Mouse (Mus musculus): Measurements from ENCODE around the gene Agpat3. TPM values are rescaled to one million over a fixed set of nuclear protein-coding genes. Genes with fewer than 3 reads are reported as not detected.

The Agpat3 gene
- polyA plus RNA-seq, 1 experiment, result 1.4 TPM

DNA sequence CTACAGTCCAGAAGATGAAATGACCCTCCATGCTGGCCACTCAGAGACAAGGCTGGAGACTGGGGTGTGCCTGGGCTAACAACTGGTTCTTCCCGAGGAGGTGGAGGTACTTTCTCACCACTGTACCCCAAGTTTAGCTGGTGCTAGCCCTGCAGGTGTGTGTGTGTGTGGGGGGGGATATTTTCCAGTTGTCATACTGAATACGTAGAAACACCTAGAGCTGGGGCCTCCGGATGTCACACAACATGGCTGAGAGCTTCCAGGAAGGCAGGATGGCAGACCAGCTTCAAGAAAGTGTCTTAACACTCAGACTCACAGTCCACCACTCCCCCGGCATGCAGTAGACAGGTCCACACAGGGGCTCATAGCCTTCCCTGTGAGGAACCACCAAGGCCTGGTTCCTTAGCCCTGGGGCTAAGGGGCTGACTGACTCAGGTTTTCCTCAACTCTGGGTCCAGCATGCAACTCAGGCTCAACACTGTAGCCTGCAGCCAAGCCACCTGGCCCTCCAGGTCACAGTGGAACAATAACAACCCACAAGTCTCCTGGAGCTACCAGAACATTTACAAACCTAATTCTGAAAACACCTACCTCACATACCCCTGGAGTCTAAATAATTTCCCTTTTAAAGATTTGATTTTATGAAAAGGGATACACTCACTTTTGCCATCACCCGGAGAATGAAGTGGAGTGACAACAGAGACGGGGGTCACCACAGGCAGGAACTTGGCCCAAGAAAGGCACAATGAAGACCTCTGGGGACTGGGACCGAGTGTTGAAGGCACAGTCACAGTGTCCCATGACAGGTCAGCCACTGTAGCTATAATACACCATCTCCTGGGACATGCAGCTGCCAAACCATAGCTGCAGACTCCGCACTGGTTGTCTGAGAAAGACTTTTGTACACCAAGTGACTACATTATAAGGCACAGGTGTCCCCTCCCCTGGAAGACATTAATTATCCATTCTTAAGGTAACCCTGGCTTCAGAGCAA, 53.3 kb downstream of the Agpat3 start:
- TF ChIP-seq TAL1 (IDR thresholded peaks at IDR 0.05; ENCODE audit: low read length), result no peak
- TF ChIP-seq GATA1 (IDR thresholded peaks at IDR 0.05; ENCODE audit: low read length), result no peak
- Histone ChIP-seq H3K27me3 (ENCODE audit: control insufficient read depth) (no peaks in the 10 kb centered on the region), H3K9me3 (ENCODE audit: control insufficient read depth, low read length) (no peaks in the 10 kb centered on the region), H3K4me1 (ENCODE audit: control insufficient read depth) (peaks cover 6% of the 10 kb centered on the region), H3K36me3 (ENCODE audit: control insufficient read depth) (no peaks in the 10 kb centered on the region; the same call in 1 of the 2 replicates), H3K4me3 (replicated peaks) (no peak overlapping the region)

GRCm38 (mm10) chr10:78297576-78298484, 54.5 kb downstream of the Agpat3 start:
- H3K4me1 ChIP-seq (ENCODE audit: control insufficient read depth), result peaks cover 6% of the 10 kb centered on the region
- TF ChIP-seq TAL1 (IDR thresholded peaks at IDR 0.05; ENCODE audit: low read length) (no peak), GATA1 (IDR thresholded peaks at IDR 0.05; ENCODE audit: low read length) (no peak)

GRCm38 (mm10) chr10:78296980-78297379, 55.3 kb downstream of the Agpat3 start:
- Histone ChIP-seq H3K9me3 (ENCODE audit: control insufficient read depth, low read length) (no peaks in the 10 kb centered on the region), H3K4me1 (ENCODE audit: control insufficient read depth) (peaks cover 6% of the 10 kb centered on the region), H3K27me3 (ENCODE audit: control insufficient read depth) (no peaks in the 10 kb centered on the region), H3K4me3 (replicated peaks) (no peak overlapping the region), H3K36me3 (ENCODE audit: control insufficient read depth) (no peaks in the 10 kb centered on the region; the same call in 1 of the 2 replicates)
- TF ChIP-seq GATA1 (IDR thresholded peaks at IDR 0.05; ENCODE audit: low read length) (no peak), TAL1 (IDR thresholded peaks at IDR 0.05; ENCODE audit: low read length) (no peak)

More at GRCm38 (mm10) chr10:78297576-78298484, 54.5 kb downstream of the Agpat3 start:
- Histone ChIP-seq H3K4me3 (replicated peaks) (no peak overlapping the region), H3K27me3 (ENCODE audit: control insufficient read depth) (no peaks in the 10 kb centered on the region), H3K36me3 (ENCODE audit: control insufficient read depth) (no peaks in the 10 kb centered on the region; the same call in 1 of the 2 replicates), H3K9me3 (ENCODE audit: control insufficient read depth, low read length) (no peaks in the 10 kb centered on the region)

DNA sequence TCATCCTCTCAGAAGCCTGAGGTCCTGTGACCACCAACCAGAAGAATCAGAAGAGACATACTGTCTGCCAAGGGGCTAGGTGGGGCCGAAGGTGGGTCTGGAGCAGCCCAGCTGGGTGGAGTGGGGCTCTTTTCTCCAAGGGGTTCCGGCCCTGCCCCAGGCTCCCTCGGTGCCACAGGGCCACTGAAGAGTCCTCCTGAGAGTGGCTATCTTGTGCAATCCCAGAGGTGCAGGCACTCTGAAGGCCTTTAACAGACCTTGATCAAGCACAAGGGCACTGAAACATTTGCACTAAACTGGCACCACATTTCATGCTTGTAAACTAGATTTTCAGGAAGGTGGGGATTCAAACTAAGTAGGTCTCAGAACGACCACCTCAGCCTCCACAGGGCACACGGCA, 55.9 kb downstream of the Agpat3 start:
- H3K4me3 ChIP-seq (replicated peaks), result no peak overlapping the region
- no peaks in the 10 kb centered on the region for H3K27me3 ChIP-seq (ENCODE audit: control insufficient read depth)
- no peaks in the 10 kb centered on the region; the same call in 1 of the 2 replicates for H3K36me3 ChIP-seq (ENCODE audit: control insufficient read depth)
- no peak for TF ChIP-seq TAL1 (IDR thresholded peaks at IDR 0.05; ENCODE audit: low read length)
- no peak for TF ChIP-seq GATA1 (IDR thresholded peaks at IDR 0.05; ENCODE audit: low read length)
- peaks cover 6% of the 10 kb centered on the region for H3K4me1 ChIP-seq (ENCODE audit: control insufficient read depth)
- H3K9me3 ChIP-seq (ENCODE audit: control insufficient read depth, low read length), result no peaks in the 10 kb centered on the region

DNA sequence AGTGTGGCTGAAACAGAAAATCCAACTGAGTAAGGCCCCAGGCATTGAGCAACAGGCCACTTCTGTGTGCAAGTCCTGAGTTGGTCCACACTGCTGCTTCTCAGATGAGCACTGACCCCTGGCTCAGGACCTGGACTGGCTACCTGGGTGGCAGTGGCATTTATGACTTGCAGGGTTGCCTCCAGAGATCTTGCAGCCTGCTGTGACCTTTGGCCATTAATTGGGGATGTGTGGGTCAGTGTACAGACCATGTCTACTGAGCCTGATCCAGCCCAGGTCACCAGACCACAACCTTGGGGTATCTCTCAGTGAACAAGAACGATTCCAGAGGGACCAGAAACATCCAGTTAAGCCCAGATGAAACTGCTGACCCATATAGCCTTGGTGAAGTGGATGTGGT, 58.7 kb downstream of the Agpat3 start:
- Histone ChIP-seq H3K4me3 (replicated peaks) (no peak overlapping the region), H3K27me3 (ENCODE audit: control insufficient read depth) (no peaks in the 10 kb centered on the region), H3K36me3 (ENCODE audit: control insufficient read depth) (no peaks in the 10 kb centered on the region; the same call in 1 of the 2 replicates), H3K9me3 (ENCODE audit: control insufficient read depth, low read length) (no peaks in the 10 kb centered on the region), H3K4me1 (ENCODE audit: control insufficient read depth) (peaks cover 6% of the 10 kb centered on the region)
- TF ChIP-seq TAL1 (IDR thresholded peaks at IDR 0.05; ENCODE audit: low read length) (no peak), GATA1 (IDR thresholded peaks at IDR 0.05; ENCODE audit: low read length) (no peak)

- Histone ChIP-seq H3K4me1 (ENCODE audit: control insufficient read depth) (no peaks in the 10 kb centered on the region; the same call in 1 of the 2 replicates), H3K9me3 (ENCODE audit: control insufficient read depth, low read length) (no peaks in the 10 kb centered on the region), H3K36me3 (ENCODE audit: control insufficient read depth) (peaks cover 4% of the 10 kb centered on the region), H3K4me3 (replicated peaks) (no peak overlapping the region), H3K27me3 (ENCODE audit: control insufficient read depth) (no peaks in the 10 kb centered on the region)
- TF ChIP-seq GATA1 (IDR thresholded peaks at IDR 0.05; ENCODE audit: low read length) (no peak), TAL1 (IDR thresholded peaks at IDR 0.05; ENCODE audit: low read length) (no peak)
Measured at GRCm38 (mm10) chr10:78292381-78292780, 59.9 kb downstream of the Agpat3 start.

- H3K36me3 ChIP-seq (ENCODE audit: control insufficient read depth), result peaks cover 18% of the 10 kb centered on the region
- TF ChIP-seq TAL1 (IDR thresholded peaks at IDR 0.05; ENCODE audit: low read length) (no peak), GATA1 (IDR thresholded peaks at IDR 0.05; ENCODE audit: low read length) (no peak)
- H3K9me3 ChIP-seq (ENCODE audit: control insufficient read depth, low read length), result no peaks in the 10 kb centered on the region
- H3K4me3 ChIP-seq (replicated peaks), result no peak overlapping the region
- no peaks in the 10 kb centered on the region for H3K27me3 ChIP-seq (ENCODE audit: control insufficient read depth)
- H3K4me1 ChIP-seq (ENCODE audit: control insufficient read depth), result no peaks in the 10 kb centered on the region; the same call in 1 of the 2 replicates
Measured at GRCm38 (mm10) chr10:78290730-78291535, 61.4 kb downstream of the Agpat3 start.

DNA sequence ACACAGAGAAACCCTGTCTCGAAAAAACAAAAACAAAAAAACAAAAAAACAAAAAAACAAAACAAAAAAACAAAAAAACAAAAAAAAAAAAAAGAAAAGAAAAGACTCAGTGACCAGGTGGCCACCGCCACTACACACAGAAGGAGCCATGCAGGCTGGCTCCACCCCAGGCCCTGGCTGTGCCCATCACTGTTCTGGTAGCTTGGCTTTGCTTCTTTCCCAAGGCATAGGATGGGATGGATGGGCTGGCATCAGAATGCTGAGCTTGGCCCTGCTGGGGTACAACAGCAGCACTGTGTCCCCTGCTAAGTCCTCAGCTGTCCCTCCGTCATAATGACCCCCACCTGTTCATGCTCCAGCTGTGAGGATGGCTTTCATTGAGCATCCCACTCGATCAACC, 63.4 kb downstream of the Agpat3 start:
- Histone ChIP-seq H3K9me3 (ENCODE audit: control insufficient read depth, low read length) (no peaks in the 10 kb centered on the region), H3K4me1 (ENCODE audit: control insufficient read depth) (no peaks in the 10 kb centered on the region; the same call in 1 of the 2 replicates), H3K36me3 (ENCODE audit: control insufficient read depth) (peaks cover 28% of the 10 kb centered on the region), H3K27me3 (ENCODE audit: control insufficient read depth) (no peaks in the 10 kb centered on the region), H3K4me3 (replicated peaks) (no peak overlapping the region)
- no peak for TF ChIP-seq GATA1 (IDR thresholded peaks at IDR 0.05; ENCODE audit: low read length)
- no peak for TF ChIP-seq TAL1 (IDR thresholded peaks at IDR 0.05; ENCODE audit: low read length)
